Mouse (Mus musculus): ENCODE measurements around the gene Svep1.

GRCm38 (mm10) chr4:58111008-58111407 is 95.7 kb downstream of the Svep1 start:
- TF ChIP-seq EP300 (IDR thresholded peaks at IDR 0.05; ENCODE audit: low read depth) (no peak), CTCF (IDR thresholded peaks at IDR 0.05; ENCODE audit: low read depth) (no peak)

Data from liver, embryonic 14.5 days (tissue).